Mouse (Mus musculus) urinary bladder, adult 18-20 months (tissue): ENCODE results near the gene Ift88.

ENCODE experiments used
- DNase-seq, 2 experiments: peaks; one replicate each; pipeline ENCODE4 v3.0.0; 2022; ENCODE audit warnings: low spot score in 2 of 2, mixed read lengths in 2 of 2

Gene Ift88

GRCm38 (mm10) chr14:57532577-57532976 lies 108.7 kb downstream of the Ift88 start:
- no peak for DNase-seq

GRCm38 (mm10) chr14:57533214-57533613 lies 109.4 kb downstream of the Ift88 start:
- DNase-seq, result peak in 1 of 2 experiments; percentile 41

- DNase-seq, result no peak
These were observed 110.0 kb downstream of the Ift88 start for GRCm38 (mm10) chr14:57533841-57534240.

- DNase-seq, result no peak
These were observed 110.5 kb downstream of the Ift88 start for GRCm38 (mm10) chr14:57534346-57534745.

- DNase-seq, result no peak
These were observed 111.1 kb downstream of the Ift88 start for GRCm38 (mm10) chr14:57534961-57535360.

- DNase-seq, result no peak
These were observed 111.8 kb downstream of the Ift88 start for GRCm38 (mm10) chr14:57535646-57536045.

GRCm38 (mm10) chr14:57536820-57537219 lies 113.0 kb downstream of the Ift88 start:
- DNase-seq, result no peak

GRCm38 (mm10) chr14:57537261-57538015 lies 113.6 kb downstream of the Ift88 start:
- DNase-seq, result no peak

- no peak for DNase-seq
These were observed 116.8 kb downstream of the Ift88 start for GRCm38 (mm10) chr14:57540683-57541082.

GRCm38 (mm10) chr14:57542231-57542630 lies 118.4 kb downstream of the Ift88 start:
- no peak for DNase-seq

- no peak for DNase-seq
These were observed 119.7 kb downstream of the Ift88 start for GRCm38 (mm10) chr14:57543420-57544039.

- DNase-seq, result no peak
These were observed 121.7 kb downstream of the Ift88 start for GRCm38 (mm10) chr14:57545526-57545925.

- no peak for DNase-seq
These were observed 122.3 kb downstream of the Ift88 start for GRCm38 (mm10) chr14:57546131-57546530.

GRCm38 (mm10) chr14:57546557-57547021 lies 122.7 kb downstream of the Ift88 start:
- DNase-seq, result peak; percentile 24 to 28

GRCm38 (mm10) chr14:57547062-57547461 lies 123.2 kb downstream of the Ift88 start:
- no peak for DNase-seq

- no peak for DNase-seq
These were observed 129.1 kb downstream of the Ift88 start for GRCm38 (mm10) chr14:57552945-57553344.

GRCm38 (mm10) chr14:57554434-57554833 lies 130.6 kb downstream of the Ift88 start:
- no peak for DNase-seq

- DNase-seq, result no peak
These were observed 131.7 kb downstream of the Ift88 start for GRCm38 (mm10) chr14:57555471-57556070.

- no peak for DNase-seq
These were observed 133.1 kb downstream of the Ift88 start for GRCm38 (mm10) chr14:57556922-57557321.

GRCm38 (mm10) chr14:57565626-57566025 lies 141.8 kb downstream of the Ift88 start:
- DNase-seq, result no peak
